Mouse (Mus musculus): ENCODE data around the gene Gm853.

Gene Gm853

GRCm38 (mm10) chr4:130220176-130220575 is 2.0 kb downstream of the Gm853 start:
- no peak for DNase-seq (ENCODE audit: extremely low read depth, insufficient read length, low spot score)

DNA sequence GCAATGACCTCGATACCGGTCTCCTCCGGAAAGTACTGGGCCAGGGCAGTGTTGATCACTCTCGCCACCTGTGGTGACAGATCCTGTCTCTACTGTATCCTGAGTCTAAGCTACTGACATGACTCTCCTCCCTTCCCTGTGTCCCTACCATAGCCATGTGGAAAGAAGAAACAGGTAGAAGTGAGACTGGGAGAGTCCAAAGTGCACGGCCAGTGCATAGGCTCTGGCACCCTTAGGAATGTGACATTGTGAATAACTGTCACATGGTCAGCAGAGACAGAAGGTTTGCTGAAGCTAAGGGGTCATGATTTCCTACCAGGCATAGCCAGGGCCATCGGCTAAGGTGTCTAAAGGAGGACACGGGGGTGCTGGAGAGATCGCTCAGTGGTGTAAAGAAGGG is 6.8 kb downstream of the Gm853 start:
- DNase-seq (ENCODE audit: extremely low read depth, insufficient read length, low spot score): no peak

- DNase-seq (ENCODE audit: extremely low read depth, insufficient read length, low spot score): no peak
Observed at GRCm38 (mm10) chr4:130213857-130214256, 8.3 kb downstream of the Gm853 start.

DNA sequence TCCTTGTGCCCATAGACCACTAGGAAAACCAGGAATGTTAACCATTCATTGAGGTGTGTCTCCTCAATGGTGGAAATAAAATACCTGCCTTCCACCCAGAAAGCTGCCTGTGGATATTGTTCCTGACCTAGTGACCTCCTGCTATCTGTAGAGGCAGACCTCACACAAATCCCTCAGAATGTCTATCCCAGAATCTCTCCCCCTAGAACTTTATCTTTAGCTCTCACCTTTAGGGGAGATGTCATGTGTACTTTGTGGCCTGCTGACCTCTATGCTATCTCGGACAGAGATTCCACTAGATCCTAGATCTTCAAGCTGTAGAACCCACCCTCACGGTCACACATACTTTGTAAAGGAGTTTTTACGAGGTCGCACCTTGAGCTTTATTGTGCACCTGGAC is 9.0 kb downstream of the Gm853 start:
- no peak for DNase-seq (ENCODE audit: extremely low read depth, insufficient read length, low spot score)

- no peak for DNase-seq (ENCODE audit: extremely low read depth, insufficient read length, low spot score)
Observed at GRCm38 (mm10) chr4:130212421-130212820, 9.8 kb downstream of the Gm853 start.

GRCm38 (mm10) chr4:130211870-130212269 is 10.3 kb downstream of the Gm853 start:
- DNase-seq (ENCODE audit: extremely low read depth, insufficient read length, low spot score): no peak

DNA sequence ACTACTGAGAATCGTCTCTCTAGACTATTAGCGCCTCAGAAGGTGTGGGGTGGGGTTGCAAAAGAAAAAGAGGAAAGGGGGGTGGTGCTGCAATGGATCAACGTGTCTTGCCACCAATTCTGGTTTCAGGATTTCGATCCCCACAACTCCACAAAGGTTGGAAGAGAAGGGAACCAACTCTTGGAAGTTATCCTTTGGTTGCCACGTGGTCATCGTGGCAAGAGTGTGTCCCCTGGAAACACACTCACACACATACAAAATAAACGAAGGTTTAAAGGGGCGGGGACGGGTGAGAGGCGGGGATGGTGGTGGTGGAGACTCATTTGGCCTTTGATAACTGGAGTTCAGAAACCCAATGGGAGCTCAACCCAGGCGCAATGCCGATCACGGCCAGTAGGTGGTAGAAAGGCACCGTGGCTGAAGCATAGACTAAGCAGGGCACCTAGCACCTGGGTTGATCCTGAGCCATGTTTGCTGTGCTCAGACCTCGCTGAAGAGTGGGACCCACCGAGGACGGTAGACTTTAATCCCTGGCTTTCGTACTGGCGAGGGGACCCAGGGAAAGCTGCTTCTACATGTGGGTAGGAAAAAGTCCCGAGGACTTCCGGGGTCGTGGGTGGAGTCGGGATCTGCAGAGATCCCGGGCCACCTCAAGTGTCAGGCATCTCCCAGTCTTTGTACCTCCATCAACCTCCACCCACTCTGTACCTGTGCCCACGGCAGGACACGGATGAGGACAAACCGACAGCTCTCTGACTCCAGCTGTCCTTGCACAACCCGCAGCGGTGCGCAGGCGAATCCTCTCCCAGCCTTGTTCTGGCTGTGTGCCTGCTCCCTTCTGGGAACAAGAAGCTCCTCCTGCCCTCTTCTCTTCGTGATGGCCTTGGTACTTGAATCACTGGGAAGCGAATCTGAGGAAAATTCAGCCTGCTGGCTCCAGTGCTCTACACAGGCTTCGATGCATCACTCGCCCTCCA is 23.2 kb downstream of the Gm853 start:
- DNase-seq (ENCODE audit: extremely low read depth, insufficient read length, low spot score): peak; percentile 49

DNA sequence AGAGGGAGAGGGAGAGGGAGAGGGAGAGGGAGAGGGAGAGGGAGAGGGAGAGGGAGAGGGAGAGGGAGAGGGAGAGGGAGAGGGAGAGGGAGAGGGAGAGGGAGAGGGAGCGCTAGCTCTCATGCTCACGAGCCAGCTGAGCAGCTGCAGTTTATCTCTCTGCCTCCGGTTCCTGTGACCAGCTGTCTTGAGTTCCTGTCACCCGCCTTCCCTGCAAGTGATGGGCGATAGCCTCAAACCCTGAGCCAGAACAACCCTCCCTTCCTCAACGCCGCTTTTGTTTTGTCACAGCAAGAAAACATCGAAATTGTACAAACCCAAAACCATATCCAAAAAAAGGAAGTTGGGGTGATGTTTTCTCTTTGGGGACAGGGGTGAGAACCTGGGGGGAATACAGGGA is 25.7 kb downstream of the Gm853 start:
- no peak for DNase-seq (ENCODE audit: extremely low read depth, insufficient read length, low spot score)

DNA sequence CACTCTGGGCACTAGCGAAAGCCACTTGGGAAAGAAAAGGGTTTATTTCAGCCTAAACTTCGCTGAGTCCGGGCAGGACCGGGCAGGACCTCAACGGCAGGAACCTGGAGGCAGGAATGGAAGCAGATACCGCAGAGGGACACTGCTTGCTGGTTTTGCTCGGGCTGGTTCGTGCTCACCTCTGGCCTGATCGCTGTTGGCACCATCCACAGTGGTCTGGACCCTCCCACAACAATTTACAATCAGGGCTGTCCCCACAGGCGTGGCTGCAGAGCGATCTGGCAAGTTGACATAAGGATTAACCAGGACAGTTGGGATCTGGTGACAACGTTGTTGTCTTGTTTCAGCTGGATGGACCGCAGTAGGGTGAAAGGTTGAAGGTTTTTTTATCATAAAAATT is 26.3 kb downstream of the Gm853 start:
- DNase-seq (ENCODE audit: extremely low read depth, insufficient read length, low spot score): no peak

GRCm38 (mm10) chr4:130192266-130192665 is 29.9 kb downstream of the Gm853 start:
- DNase-seq (ENCODE audit: extremely low read depth, insufficient read length, low spot score): no peak

GRCm38 (mm10) chr4:130189606-130190005 is 32.6 kb downstream of the Gm853 start:
- DNase-seq (ENCODE audit: extremely low read depth, insufficient read length, low spot score): no peak

- DNase-seq (ENCODE audit: extremely low read depth, insufficient read length, low spot score): peak; percentile 61
Observed at GRCm38 (mm10) chr4:130188806-130189297, 33.3 kb downstream of the Gm853 start.

DNA sequence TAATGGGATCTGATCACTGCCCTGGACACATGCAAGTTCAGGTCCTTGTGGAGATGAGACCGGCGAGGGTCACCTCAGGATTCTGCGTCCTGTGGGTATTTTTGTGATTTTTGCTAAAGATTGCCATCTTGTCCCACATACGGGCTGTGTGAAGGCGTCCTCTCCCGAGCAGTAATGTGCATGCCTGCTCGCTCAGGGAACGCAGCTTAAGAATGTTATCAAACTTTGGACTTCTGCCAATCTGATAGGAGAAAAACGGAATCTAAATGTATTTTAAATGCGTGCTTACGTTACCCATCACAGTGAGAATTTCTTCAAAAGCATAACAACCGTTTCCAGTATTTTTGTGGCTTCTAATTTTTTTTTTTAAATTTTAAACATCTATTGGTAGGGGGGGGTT is 35.3 kb downstream of the Gm853 start:
- DNase-seq (ENCODE audit: extremely low read depth, insufficient read length, low spot score): no peak

DNA sequence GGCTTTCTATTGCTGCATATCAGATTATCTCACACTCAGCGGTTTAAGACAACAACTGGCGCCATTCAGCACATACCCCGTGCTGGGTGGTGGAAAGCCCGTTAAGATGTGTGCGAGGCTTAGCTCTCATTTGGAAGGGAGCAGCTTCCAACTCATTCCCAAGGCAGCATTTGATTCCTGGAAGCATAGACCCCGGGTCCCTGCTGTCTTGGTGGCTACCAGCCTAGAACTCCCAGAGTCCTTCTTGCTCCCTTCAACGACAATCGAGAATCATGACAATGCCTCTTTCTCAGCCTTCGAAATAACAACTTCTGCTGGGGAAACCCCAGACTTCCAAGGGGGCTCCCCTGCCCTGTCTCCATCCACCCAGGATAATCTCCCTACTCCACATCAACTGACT is 35.8 kb downstream of the Gm853 start:
- DNase-seq (ENCODE audit: extremely low read depth, insufficient read length, low spot score): no peak

DNA sequence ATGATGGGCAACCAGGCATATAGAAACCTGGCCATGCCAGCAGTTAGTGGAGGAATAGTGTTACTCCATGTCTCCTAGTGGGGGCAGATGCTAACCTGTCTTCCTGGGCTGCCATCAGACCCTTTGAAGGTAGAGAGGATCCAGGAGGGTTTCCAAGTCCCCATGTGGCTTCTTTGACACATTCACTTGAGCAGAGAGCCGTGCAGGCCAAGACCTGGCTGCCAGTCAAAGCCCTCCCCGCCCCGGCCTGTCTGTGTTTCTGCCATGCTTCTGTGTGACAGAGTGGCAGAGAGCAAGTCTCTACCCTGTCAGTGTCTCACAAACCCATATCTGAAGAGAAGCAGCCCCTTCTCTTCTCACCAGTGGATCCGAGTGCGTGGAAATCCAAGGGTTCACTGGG is 38.3 kb downstream of the Gm853 start:
- no peak for DNase-seq (ENCODE audit: extremely low read depth, insufficient read length, low spot score)

- no peak for DNase-seq (ENCODE audit: extremely low read depth, insufficient read length, low spot score)
Observed at GRCm38 (mm10) chr4:130183023-130183422, 39.2 kb downstream of the Gm853 start.

DNA sequence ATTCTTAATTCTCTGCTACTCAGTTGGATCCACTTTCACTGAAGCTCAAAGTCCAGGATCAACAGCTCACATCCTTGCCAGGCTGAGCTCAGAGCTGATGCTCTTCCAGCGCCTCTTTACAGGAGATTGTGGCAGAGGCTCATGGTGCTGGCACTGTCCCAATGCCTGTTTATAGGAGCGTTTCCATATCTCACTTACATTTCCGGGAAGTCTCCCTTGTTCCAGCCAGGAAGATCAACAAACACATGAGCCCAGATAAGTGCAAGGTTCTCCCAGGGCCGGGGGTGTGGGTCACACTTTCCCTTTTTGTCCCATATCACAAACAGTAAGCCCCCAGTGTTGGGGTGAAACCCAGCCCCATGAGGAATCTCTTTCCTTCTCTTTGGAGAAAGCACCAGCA is 40.3 kb downstream of the Gm853 start:
- no peak for DNase-seq (ENCODE audit: extremely low read depth, insufficient read length, low spot score)

DNA sequence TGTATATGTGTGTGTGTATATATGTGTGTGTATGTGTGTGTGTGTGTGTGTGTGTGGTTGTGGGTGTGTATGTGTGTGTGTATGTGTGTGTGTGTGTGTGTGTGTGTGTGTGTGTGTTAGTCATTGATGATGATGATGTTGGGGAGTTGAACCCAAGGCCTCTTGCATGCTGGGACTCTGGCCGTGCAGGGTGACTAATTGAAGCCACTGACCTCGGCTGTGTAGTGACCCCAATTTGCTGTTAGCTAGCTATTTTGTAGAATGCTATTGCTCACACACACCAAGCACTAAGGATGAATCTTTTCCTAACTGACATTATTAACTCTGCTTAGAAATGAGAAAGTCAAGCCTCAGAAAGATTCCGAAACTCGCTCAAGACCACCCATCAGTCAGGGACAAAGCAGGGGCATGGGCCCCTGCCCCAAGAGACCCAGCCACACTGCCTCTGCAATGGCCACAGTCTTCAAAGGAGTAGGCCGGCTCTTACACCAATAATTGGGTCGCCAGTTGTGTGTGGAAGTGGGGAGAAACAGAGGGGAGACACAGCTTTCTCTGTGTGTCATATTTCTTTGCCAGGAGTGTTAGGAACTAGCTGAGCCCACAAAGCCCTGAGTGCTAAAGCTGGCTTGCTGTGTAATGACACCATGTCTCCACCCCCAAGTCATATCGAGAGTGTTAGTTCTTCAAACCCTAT is 41.1 kb downstream of the Gm853 start:
- DNase-seq (ENCODE audit: extremely low read depth, insufficient read length, low spot score): no peak

GRCm38 (mm10) chr4:130179876-130180275 is 42.3 kb downstream of the Gm853 start:
- DNase-seq (ENCODE audit: extremely low read depth, insufficient read length, low spot score): no peak

DNA sequence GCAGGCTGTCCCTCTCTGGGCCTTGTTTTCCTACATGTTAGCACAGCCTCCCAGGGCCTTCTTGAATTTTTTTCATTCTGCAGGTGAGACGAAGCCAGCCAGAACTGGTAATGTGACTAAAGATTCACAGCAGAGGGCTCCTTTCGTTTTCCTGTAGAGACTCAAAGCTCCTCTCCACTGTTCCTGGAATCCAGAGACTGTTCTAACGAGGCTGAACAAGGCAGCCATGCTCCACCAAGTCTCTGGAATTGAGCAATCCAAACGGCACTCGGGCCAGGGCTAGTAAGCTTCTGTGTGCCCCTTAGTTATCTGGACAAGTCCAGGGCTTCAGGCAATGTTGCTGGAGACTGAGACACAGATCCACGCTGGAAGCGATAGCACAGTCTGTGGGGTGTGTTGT is 44.7 kb downstream of the Gm853 start:
- no peak for DNase-seq (ENCODE audit: extremely low read depth, insufficient read length, low spot score)

DNA sequence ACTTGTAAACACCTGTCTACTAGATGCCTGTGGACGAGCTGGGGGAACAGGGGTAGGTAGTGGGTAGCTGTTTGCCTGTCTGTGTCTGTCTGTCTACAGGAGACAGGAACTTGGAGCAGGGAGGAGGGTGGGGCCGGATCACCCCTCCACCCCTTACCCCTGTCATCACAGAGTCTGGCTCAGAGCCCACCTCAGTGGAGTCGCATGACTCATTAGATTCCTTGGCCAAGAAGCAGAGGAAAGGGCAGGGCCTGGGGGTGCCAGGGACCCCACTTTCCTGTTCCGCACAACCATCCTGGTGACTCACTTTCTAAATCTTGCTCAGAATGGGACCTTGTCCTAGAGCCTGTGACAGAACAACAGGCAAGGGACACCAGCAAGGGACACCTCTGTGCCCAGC is 45.1 kb downstream of the Gm853 start:
- DNase-seq (ENCODE audit: extremely low read depth, insufficient read length, low spot score): peak; percentile 79
